Mouse (Mus musculus): ENCODE data around the gene Dgkz. TPM values are rescaled to one million over a fixed set of nuclear protein-coding genes. Genes with fewer than 3 reads are reported as not detected.

Gene Dgkz
- polyA plus RNA-seq, 1 experiment from 2014 or later: 32.2 TPM

- WGBS: 78% methylated on average over 12 of the region's 12 CpGs
Measured at GRCm38 (mm10) chr2:92011424-92012353, 36.0 kb upstream of the Dgkz start.

DNA sequence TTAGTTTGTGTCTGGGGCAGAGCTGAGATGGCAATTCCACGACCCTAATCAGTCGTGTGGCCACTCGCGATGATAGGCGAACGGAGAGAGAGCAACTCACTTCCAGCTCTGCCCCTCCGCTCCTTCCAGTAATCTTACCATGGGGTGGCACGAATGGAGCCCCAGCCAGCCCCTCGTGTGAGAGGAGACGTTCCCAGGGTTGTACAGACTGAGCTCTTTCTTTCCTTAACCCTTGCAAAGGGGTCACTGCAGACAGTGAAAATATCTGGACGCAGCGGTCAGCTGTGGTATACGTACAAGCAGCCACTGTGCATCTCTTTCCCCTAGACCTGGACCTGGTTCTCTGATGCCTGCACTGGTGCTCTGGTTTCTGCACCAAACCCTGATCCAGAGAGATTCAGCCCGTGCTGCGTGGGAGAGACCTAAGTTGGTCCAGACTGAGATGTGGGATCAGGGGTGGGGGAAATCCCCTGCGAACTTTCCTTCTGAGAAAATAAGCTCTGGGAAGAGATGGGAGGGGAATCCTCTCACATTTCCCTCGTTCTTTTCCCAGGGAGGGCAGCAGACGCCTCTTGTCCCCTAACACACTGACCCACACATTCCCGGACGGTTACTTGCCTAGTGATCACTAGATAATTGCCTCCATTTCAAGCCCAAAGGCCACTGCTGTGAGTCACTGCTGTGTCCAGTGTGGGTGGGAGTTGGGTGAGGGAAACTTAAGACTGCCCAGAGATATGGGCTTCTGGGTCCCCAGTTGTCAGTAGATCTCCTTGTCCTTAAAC lies 33.1 kb upstream of the Dgkz start:
- Histone ChIP-seq H3K36me3 (replicated peaks) (no peaks in the 10 kb centered on the region), H3K27ac (peak overlapping the region; percentile 73), H3K9ac (peak overlapping the region; percentile 64), H3K9me3 (no peaks in the 10 kb centered on the region), H3K4me2 (peak overlapping the region; percentile 82), H3K4me3 (peak overlapping the region; percentile 58), H3K4me1 (peaks cover 20% of the 10 kb centered on the region), H3K27me3 (replicated peaks) (0 out of 2 replicates have a peak, but pooled peaks cover 16% of the 10 kb centered on the region)
- 4% methylated on average over 20 of the region's 20 CpGs for WGBS
- ATAC-seq (replicated peaks): peak; percentile 59

More at GRCm38 (mm10) chr2:92011424-92012353, 36.0 kb upstream of the Dgkz start:
- no peak overlapping the region for H3K4me2 ChIP-seq
- no peaks in the 10 kb centered on the region for H3K36me3 ChIP-seq (replicated peaks)
- H3K9ac ChIP-seq: no peak overlapping the region
- no peak overlapping the region for H3K27ac ChIP-seq
- H3K4me3 ChIP-seq: no peak overlapping the region
- ATAC-seq (replicated peaks): no peak
- 0 out of 2 replicates have a peak, but pooled peaks cover 7% of the 10 kb centered on the region for H3K27me3 ChIP-seq (replicated peaks)
- peaks cover 17% of the 10 kb centered on the region for H3K4me1 ChIP-seq
- H3K9me3 ChIP-seq: no peaks in the 10 kb centered on the region

DNA sequence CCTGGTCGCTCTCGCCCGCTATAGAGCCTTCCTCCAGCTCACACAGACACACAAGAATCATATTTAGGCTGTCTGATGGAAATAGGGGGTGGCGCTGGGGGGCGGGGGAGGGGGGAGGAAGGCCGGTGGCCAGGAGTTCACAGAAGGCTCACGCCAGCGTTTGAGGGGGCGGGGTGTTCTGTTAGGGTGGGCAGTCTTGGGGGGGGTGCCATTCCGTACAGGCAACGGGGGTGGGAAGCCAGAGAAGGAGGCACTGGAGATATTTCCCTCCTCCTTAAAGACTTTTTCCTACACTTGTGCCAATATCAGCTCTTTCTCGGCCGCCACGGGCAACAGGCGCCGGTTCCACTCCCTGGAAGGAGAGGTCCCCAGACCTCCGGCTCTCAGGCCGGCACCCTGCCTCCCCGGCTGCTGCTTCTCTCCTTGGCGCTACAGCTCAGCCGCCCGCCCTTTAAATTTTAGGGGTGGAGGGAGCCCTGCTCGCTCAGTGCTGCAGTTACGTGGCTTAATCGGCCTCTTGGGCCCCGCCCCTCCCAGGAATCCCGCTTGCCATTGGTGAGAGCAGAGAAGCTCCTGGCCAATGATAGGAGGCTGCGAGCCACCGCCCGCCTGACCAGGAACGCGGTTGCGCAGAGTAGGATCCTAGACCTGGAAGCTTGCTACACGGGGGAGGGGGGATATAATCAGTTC lies 32.4 kb upstream of the Dgkz start:
- no peaks in the 10 kb centered on the region for H3K36me3 ChIP-seq (replicated peaks)
- H3K4me2 ChIP-seq: peak overlapping the region; percentile 82
- WGBS: 0% methylated on average over 32 of the region's 34 CpGs

GRCm38 (mm10) chr2:92006983-92007921 lies 31.6 kb upstream of the Dgkz start:
- peaks cover 20% of the 10 kb centered on the region for H3K4me1 ChIP-seq
- peak overlapping the region; percentile 58 for H3K4me3 ChIP-seq
- no peaks in the 10 kb centered on the region for H3K36me3 ChIP-seq (replicated peaks)
- no peaks in the 10 kb centered on the region for H3K9me3 ChIP-seq
- under 1% methylated on average over 28 of the region's 28 CpGs for WGBS
- H3K4me2 ChIP-seq: peak overlapping the region; percentile 82
- 0 out of 2 replicates have a peak, but pooled peaks cover 16% of the 10 kb centered on the region for H3K27me3 ChIP-seq (replicated peaks)
- peak overlapping the region; percentile 52 for H3K9ac ChIP-seq
- H3K27ac ChIP-seq: peak overlapping the region; percentile 85
- ATAC-seq (replicated peaks): peak; percentile 14

More for the DNA sequence above, 32.4 kb upstream of the Dgkz start:
- Histone ChIP-seq H3K9ac (peak overlapping the region; percentile 64), H3K9me3 (no peaks in the 10 kb centered on the region), H3K4me3 (peak overlapping the region; percentile 58), H3K4me1 (peaks cover 20% of the 10 kb centered on the region), H3K27ac (peak overlapping the region; percentile 85), H3K27me3 (replicated peaks) (0 out of 2 replicates have a peak, but pooled peaks cover 16% of the 10 kb centered on the region)
- peak; percentile 98 for ATAC-seq (replicated peaks)

- no peak overlapping the region; the same call in 1 of the 2 replicates for H3K27ac ChIP-seq
- no peak for ATAC-seq (replicated peaks)
- peak overlapping the region; percentile 82 for H3K4me2 ChIP-seq
- no peaks in the 10 kb centered on the region for H3K36me3 ChIP-seq (replicated peaks)
- no peaks in the 10 kb centered on the region for H3K9me3 ChIP-seq
- H3K4me3 ChIP-seq: peak overlapping the region; percentile 58
- peaks cover 20% of the 10 kb centered on the region for H3K4me1 ChIP-seq
- 0 out of 2 replicates have a peak, but pooled peaks cover 18% of the 10 kb centered on the region for H3K27me3 ChIP-seq (replicated peaks)
- H3K9ac ChIP-seq: peak overlapping the region; percentile 52; the same call in 1 of the 2 replicates
- WGBS: 50% methylated on average over 6 of the region's 6 CpGs
Measured at GRCm38 (mm10) chr2:92006491-92006890, 30.8 kb upstream of the Dgkz start.

DNA sequence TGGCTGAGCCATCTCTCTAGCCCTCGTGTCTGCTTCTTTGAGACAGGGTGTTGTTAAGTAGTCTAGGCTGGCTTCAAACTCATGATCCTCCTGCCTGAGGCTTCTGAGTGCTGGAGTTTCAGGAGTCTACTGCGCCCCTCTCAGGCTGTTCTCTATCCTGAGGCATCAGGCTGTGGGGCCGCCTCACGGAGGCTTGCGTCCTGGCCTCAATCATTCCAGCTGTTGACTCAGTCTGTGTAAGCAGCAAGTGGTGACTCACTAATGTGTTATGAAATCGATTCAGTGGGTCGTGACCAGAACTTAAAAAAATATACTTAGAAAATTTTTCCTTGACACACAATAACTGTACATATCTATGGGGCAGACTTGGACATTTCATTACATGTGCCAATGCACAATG lies 29.0 kb upstream of the Dgkz start:
- Histone ChIP-seq H3K27ac (no peak overlapping the region), H3K9ac (no peak overlapping the region), H3K36me3 (replicated peaks) (no peaks in the 10 kb centered on the region), H3K9me3 (no peaks in the 10 kb centered on the region), H3K4me2 (no peak overlapping the region), H3K4me3 (no peak overlapping the region), H3K4me1 (peaks cover 20% of the 10 kb centered on the region), H3K27me3 (replicated peaks) (0 out of 2 replicates have a peak, but pooled peaks cover 16% of the 10 kb centered on the region)
- ATAC-seq (replicated peaks): no peak
- 78% methylated on average over 7 of the region's 7 CpGs for WGBS

GRCm38 (mm10) chr2:91997905-91998608 lies 22.4 kb upstream of the Dgkz start:
- H3K27me3 ChIP-seq (replicated peaks): 0 out of 2 replicates have a peak, but pooled peaks cover 4% of the 10 kb centered on the region
- no peak overlapping the region for H3K27ac ChIP-seq
- ATAC-seq (replicated peaks): no peak
- H3K4me2 ChIP-seq: no peak overlapping the region
- no peaks in the 10 kb centered on the region for H3K36me3 ChIP-seq (replicated peaks)
- no peaks in the 10 kb centered on the region for H3K9me3 ChIP-seq
- WGBS: 89% methylated on average over 16 of the region's 16 CpGs
- no peak overlapping the region for H3K9ac ChIP-seq
- H3K4me3 ChIP-seq: no peak overlapping the region
- H3K4me1 ChIP-seq: no peaks in the 10 kb centered on the region

- Histone ChIP-seq H3K36me3 (replicated peaks) (no peaks in the 10 kb centered on the region), H3K4me1 (no peaks in the 10 kb centered on the region), H3K9me3 (no peaks in the 10 kb centered on the region), H3K4me3 (no peak overlapping the region), H3K9ac (no peak overlapping the region), H3K27ac (no peak overlapping the region), H3K4me2 (no peak overlapping the region), H3K27me3 (replicated peaks) (no peaks in the 10 kb centered on the region)
- ATAC-seq (replicated peaks): no peak
- WGBS: 94% methylated on average over 5 of the region's 5 CpGs
Measured at GRCm38 (mm10) chr2:91996006-91996405, 20.3 kb upstream of the Dgkz start.

DNA sequence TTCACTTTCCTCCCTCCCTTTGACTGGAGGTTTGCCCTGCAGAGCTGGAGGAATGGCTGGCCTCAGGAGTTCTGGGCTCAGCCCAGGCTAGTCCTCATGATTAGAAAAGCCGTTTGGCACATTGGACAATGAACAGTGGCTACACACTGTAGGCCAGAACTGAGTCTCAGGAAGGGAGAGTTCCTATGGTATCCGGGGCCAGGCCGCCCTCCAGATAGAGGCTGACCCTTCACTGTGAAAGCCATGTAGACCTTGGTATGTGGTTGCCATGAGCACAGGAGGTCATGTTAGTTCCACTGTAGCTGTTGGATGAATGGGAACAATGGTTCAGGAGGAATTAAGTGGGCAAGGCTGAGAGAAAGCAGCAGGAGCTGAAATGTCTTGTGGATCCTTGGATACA lies 17.7 kb upstream of the Dgkz start:
- no peak for ATAC-seq (replicated peaks)
- Histone ChIP-seq H3K27ac (no peak overlapping the region), H3K9me3 (no peaks in the 10 kb centered on the region), H3K9ac (no peak overlapping the region), H3K4me3 (no peak overlapping the region), H3K36me3 (replicated peaks) (no peaks in the 10 kb centered on the region), H3K4me1 (no peaks in the 10 kb centered on the region), H3K27me3 (replicated peaks) (no peaks in the 10 kb centered on the region), H3K4me2 (no peak overlapping the region)
- WGBS: 47% methylated on average over 3 of the region's 3 CpGs

GRCm38 (mm10) chr2:91989750-91990149 lies 14.1 kb upstream of the Dgkz start:
- no peak overlapping the region for H3K27ac ChIP-seq
- H3K36me3 ChIP-seq (replicated peaks): no peaks in the 10 kb centered on the region
- H3K9me3 ChIP-seq: no peaks in the 10 kb centered on the region
- no peak overlapping the region for H3K9ac ChIP-seq
- 0 out of 2 replicates have a peak, but pooled peaks cover 3% of the 10 kb centered on the region for H3K27me3 ChIP-seq (replicated peaks)
- H3K4me2 ChIP-seq: no peak overlapping the region
- H3K4me3 ChIP-seq: no peak overlapping the region
- no peaks in the 10 kb centered on the region for H3K4me1 ChIP-seq
- no peak for ATAC-seq (replicated peaks)
